Mouse (Mus musculus) lung, embryonic 14.5 days (tissue): ENCODE measurements around the gene Olfr263. TPM values are rescaled to one million over a fixed set of nuclear protein-coding genes. Genes with fewer than 3 reads are reported as not detected.

Experiments used
- ATAC-seq: fragments of 200-750 bp; cut with Nextera tagmentation; 2 replicates; pipeline ENCODE4 v1.8.0; 2017; ENCODE audit warnings: mild to moderate bottlenecking, moderate TSS enrichment, moderate library complexity; ENCODE audit not compliant: insufficient read depth
- DNase-seq: peaks from one replicate; pipeline ENCODE4 v3.0.0-alpha.2; 2015
- H3K27ac ChIP-seq: fragments of 300-500 bp; sonication (generic); 2 replicates; pipeline ENCODE4 v1.5.1; 2014; ENCODE audit warnings: low read depth, mild to moderate bottlenecking, moderate library complexity
- H3K27me3 ChIP-seq: fragments of 300-500 bp; sonication (generic); 2 replicates; pipeline ENCODE4 v1.6.1; 2014; ENCODE audit warnings: low read length, control low read depth; ENCODE audit not compliant: insufficient read depth
- H3K36me3 ChIP-seq: fragments of 300-500 bp; sonication (generic); 2 replicates; pipeline ENCODE4 v1.6.1; 2014; ENCODE audit warnings: control low read depth; ENCODE audit not compliant: insufficient read depth
- H3K4me1 ChIP-seq: fragments of 300-500 bp; sonication (generic); 2 replicates; pipeline ENCODE4 v1.6.1; 2014; ENCODE audit warnings: antibody characterized with exemption, control low read depth; ENCODE audit not compliant: insufficient read depth
- H3K4me2 ChIP-seq: fragments of 300-500 bp; sonication (generic); 2 replicates; pipeline ENCODE4 v1.6.1; 2014; ENCODE audit warnings: mild to moderate bottlenecking
- H3K4me3 ChIP-seq: fragments of 300-500 bp; sonication (generic); 2 replicates; pipeline ENCODE4 v1.5.1; 2014; ENCODE audit warnings: low read depth, low read length
- H3K9ac ChIP-seq: fragments of 300-500 bp; sonication (generic); 2 replicates; pipeline ENCODE4 v1.6.1; 2014
- H3K9me3 ChIP-seq: fragments of 300-500 bp; sonication (generic); 2 replicates; pipeline ENCODE4 v1.6.1; 2016; ENCODE audit warnings: low read depth, low read length, control low read depth
- CTCF ChIP-seq: IDR thresholded peaks from 2 replicates; pipeline ENCODE4 v1.5.1; 2016; ENCODE audit warnings: antibody characterized with exemption, low read depth
- WGBS: fragments of 180-500 bp; shearing (Covaris S2); extraction: QIAGEN DNeasy Blood & Tissue Kit; methylation state at CpG from one replicate; pipeline ENCODE4 v1.1.7; 2014; 5-methylcytosine and 5-hydroxymethylcytosine counted together
- polyA plus RNA-seq: library from polyadenylated mRNA; unstranded; fragments of >200 nt; fragmentation: Nextera tagmentation; extraction: Ambion mirVana; gene quantifications from 2 replicates; pipeline ENCODE4 v1.2.1, GENCODE M21; 2014

Olfr263 gene
- polyA plus RNA-seq, 1 experiment from 2014 or later = not detected

GRCm38 (mm10) chr13:21178364-21178763, 48.9 kb downstream of the Olfr263 start:
- WGBS = 81% methylated on average over 5 of the region's 5 CpGs
- H3K27me3 ChIP-seq = no peaks in the 10 kb centered on the region
- no peaks in the 10 kb centered on the region for H3K9me3 ChIP-seq
- peak overlapping the region; percentile 89 for H3K4me2 ChIP-seq
- DNase-seq (no peak), ATAC-seq (no peak)
- H3K4me3 ChIP-seq = no peak overlapping the region
- no peak overlapping the region for H3K9ac ChIP-seq
- peaks cover 13% of the 10 kb centered on the region; the same call in 1 of the 2 replicates for H3K4me1 ChIP-seq
- peak overlapping the region; percentile 13; the same call in 1 of the 2 replicates for H3K27ac ChIP-seq
- TF ChIP-seq CTCF = no peak
- peaks cover 18% of the 10 kb centered on the region for H3K36me3 ChIP-seq

GRCm38 (mm10) chr13:21179367-21179723, 49.9 kb downstream of the Olfr263 start, which contains the start of gene Trim27:
TSS of gene Trim27 (plus strand) at chr13:21179445.
- H3K4me2 ChIP-seq = peak within 1 kb of the TSS; percentile 89
- H3K9ac ChIP-seq = peak within 1 kb of the TSS; percentile 96
- H3K4me1 ChIP-seq = peaks cover 13% of the 10 kb centered on the region; the same call in 1 of the 2 replicates
- H3K27ac ChIP-seq = peak within 1 kb of the TSS; percentile 97
- 1% methylated on average over 15 of the region's 15 CpGs for WGBS
- H3K4me3 ChIP-seq = peak within 1 kb of the TSS; percentile 100
- no peaks in the 10 kb centered on the region for H3K9me3 ChIP-seq
- DNase-seq (no peak), ATAC-seq (peak; percentile 30)
- peaks cover 27% of the 10 kb centered on the region for H3K36me3 ChIP-seq
- no peaks in the 10 kb centered on the region for H3K27me3 ChIP-seq
- TF ChIP-seq CTCF = no peak

DNA sequence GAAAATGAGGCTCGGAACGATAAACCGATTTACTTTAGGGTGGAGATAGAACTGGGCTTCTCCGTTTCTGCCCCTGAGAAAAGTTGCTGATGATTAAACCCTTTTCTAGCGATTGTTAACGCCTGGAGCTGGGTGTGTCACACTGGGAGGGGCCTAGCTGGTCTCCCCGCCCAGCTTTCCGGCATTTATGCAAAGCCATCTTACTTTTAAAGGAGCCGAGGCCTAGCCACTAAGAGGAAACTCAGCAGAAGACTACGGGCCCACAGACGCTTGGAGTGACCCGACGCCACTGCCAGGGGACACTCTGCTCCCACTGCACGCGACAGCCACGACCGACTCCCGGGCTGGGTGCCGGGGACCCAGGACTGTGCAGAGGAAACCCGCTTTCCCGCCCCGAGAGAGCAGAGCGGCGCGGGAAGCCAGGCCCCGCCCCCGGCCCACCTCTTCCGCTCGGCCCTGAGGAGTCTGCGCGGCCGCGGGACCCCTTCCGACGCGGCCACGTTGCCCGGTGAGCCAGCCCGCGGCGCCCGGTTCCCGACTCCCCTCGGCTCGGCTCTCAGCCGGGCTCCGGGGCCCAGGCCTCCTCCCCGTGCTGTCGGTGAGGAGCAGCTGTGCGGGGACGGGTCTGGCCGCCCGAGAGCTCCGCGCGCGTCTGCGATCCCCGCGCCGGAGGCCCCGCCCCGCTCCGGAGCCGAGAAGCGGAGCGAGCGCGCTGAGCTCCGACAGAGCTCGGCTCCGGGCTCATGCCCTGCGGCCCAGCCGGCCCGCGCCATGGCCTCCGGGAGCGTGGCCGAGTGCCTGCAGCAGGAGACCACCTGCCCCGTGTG, 50.5 kb downstream of the Olfr263 start:
- ATAC-seq = peak; percentile 96
- no peak for TF ChIP-seq CTCF
- Histone ChIP-seq H3K36me3 (peaks cover 33% of the 10 kb centered on the region), H3K27me3 (no peaks in the 10 kb centered on the region), H3K9me3 (no peaks in the 10 kb centered on the region), H3K4me1 (peaks cover 13% of the 10 kb centered on the region; the same call in 1 of the 2 replicates), H3K27ac (peak overlapping the region; percentile 97), H3K9ac (peak overlapping the region; percentile 96), H3K4me2 (peak overlapping the region; percentile 89), H3K4me3 (peak overlapping the region; percentile 100)
- DNase-seq = peak; percentile 94
- WGBS = under 1% methylated on average over 79 of the region's 80 CpGs

- Histone ChIP-seq H3K9ac (peak overlapping the region; percentile 96), H3K9me3 (no peaks in the 10 kb centered on the region), H3K4me1 (peaks cover 13% of the 10 kb centered on the region; the same call in 1 of the 2 replicates), H3K27ac (peak overlapping the region; percentile 97), H3K27me3 (no peaks in the 10 kb centered on the region), H3K4me2 (peak overlapping the region; percentile 89), H3K4me3 (peak overlapping the region; percentile 100), H3K36me3 (peaks cover 42% of the 10 kb centered on the region)
- under 1% methylated on average over 71 of the region's 71 CpGs for whole genome bisulfite sequencing
- TF ChIP-seq CTCF = 0 out of 2 replicates have a peak, but pooled peaks have one; percentile 11
- ATAC-seq (peak; percentile 48), DNase-seq (peak; percentile 74)
Measured at GRCm38 (mm10) chr13:21180551-21181530, 51.4 kb downstream of the Olfr263 start.

DNA sequence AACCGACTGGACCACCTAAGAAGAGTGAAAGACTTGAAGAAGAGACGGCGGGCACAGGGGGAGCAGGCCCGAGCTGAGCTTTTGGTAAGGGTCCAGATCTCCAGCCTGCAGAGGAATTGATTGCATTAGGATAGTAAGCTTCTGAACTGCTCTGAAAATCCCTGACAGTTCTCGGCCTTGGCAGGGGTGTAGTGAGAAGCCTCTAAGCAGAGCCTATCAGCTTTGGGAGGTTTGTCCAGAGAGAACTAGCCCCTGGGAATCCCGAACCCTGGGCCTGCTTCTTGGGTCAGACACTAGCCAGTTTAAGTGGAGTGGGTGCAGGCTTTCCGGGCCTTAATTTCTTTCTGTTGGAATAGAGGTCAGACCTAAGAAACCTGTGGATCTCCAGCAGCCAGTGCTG, 52.6 kb downstream of the Olfr263 start:
- Histone ChIP-seq H3K4me1 (peaks cover 13% of the 10 kb centered on the region; the same call in 1 of the 2 replicates), H3K4me3 (peak overlapping the region; percentile 100), H3K36me3 (peaks cover 53% of the 10 kb centered on the region), H3K9ac (peak overlapping the region; percentile 96), H3K4me2 (peak overlapping the region; percentile 89), H3K27me3 (no peaks in the 10 kb centered on the region), H3K27ac (no peak overlapping the region), H3K9me3 (no peaks in the 10 kb centered on the region)
- ATAC-seq = no peak
- no peak for TF ChIP-seq CTCF
- WGBS = 53% methylated on average over 7 of the region's 7 CpGs
- no peak for DNase-seq

DNA sequence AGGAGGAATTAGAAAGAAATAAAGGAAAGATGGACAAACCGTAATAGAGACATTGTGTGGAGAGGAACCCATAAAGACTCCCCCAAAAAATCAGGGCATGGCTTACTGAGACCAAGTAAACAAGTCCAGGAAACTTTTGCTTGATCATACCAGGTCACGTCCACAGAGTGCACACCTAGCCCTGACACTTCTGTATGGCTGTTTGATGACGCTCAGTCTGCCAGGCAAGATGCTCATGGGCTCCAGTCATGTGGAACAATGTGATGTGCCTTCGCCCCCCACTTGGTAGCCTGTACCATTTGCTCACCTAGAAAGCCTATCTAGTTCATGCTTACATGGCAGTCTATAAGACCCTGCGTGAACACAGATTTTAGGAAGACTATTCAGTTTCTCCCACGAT, 53.6 kb downstream of the Olfr263 start:
- DNase-seq (no peak), ATAC-seq (no peak)
- H3K27me3 ChIP-seq = no peaks in the 10 kb centered on the region
- 91% methylated on average over 6 of the region's 6 CpGs for WGBS
- no peak for TF ChIP-seq CTCF
- H3K4me2 ChIP-seq = no peak overlapping the region
- H3K4me1 ChIP-seq = peaks cover 13% of the 10 kb centered on the region; the same call in 1 of the 2 replicates
- no peaks in the 10 kb centered on the region for H3K9me3 ChIP-seq
- H3K36me3 ChIP-seq = peaks cover 64% of the 10 kb centered on the region
- H3K9ac ChIP-seq = no peak overlapping the region
- no peak overlapping the region for H3K4me3 ChIP-seq
- no peak overlapping the region for H3K27ac ChIP-seq
